Mouse (Mus musculus): ENCODE results near the gene Nr4a1.
A peak's percentile ranks its signal among the peaks of the same experiment; 100 is the strongest.

The Nr4a1 gene

GRCm38 (mm10) chr15:101253886-101254795 lies at the start of gene Nr4a1:
Gene Nr4a1 (plus strand): TSS chr15:101254269.
- DNase-seq (ENCODE audit: low spot score in 2 of 2), result peak; percentile 71 to 87

DNA sequence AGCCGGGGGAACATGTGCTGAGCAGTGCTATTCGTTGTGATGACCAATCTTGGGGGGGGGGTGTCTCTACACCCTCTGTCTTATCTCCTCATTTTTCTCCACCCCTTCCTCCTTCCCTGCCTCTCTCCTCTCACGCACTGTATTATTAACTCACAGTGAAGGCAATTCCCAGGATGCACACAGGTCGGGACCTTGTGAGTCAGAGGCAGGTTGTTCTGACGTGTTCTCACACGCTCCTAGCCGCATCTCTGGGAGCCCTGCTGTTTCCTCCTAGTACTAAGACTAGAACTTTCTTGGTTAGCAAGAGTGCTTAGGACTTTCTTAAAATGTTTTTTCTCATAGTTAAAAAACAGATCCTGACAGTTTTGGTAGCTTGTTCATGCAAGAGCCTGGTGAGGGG lies 49.3 kb upstream of the Nr4a1 start:
- no peak for DNase-seq (ENCODE audit: low spot score in 2 of 2)

GRCm38 (mm10) chr15:101210228-101210627 lies 43.8 kb upstream of the Nr4a1 start:
- DNase-seq (ENCODE audit: low spot score in 2 of 2), result peak; percentile 42 to 67

GRCm38 (mm10) chr15:101210998-101211613 lies 43.0 kb upstream of the Nr4a1 start:
- no peak for DNase-seq (ENCODE audit: low spot score in 2 of 2)

- no peak for DNase-seq (ENCODE audit: low spot score in 2 of 2)
Measured at GRCm38 (mm10) chr15:101212435-101212834, 41.6 kb upstream of the Nr4a1 start.

DNA sequence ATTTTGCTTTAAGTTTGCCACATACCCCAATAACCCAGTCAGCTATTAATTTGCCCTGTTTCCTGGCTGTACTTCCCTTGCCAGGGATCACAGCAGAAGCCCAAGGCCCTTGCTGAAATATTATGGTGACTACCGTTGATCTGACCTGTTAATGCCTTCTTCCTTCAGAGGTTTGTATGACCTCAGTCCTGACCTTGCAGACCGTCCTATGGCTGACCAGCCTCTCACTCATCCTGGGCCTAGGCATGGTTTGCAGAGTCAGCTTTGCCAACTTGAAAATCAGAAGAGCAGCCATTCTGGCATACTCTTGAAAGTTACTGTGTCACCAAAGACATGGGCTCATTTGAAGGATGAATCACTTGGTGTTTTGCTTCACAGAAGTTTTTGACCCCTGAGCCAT lies 38.9 kb upstream of the Nr4a1 start:
- no peak for DNase-seq (ENCODE audit: low spot score in 2 of 2)

- DNase-seq (ENCODE audit: low spot score in 2 of 2), result no peak
Measured at GRCm38 (mm10) chr15:101216036-101216435, 38.0 kb upstream of the Nr4a1 start.

GRCm38 (mm10) chr15:101220905-101221297 lies 33.2 kb upstream of the Nr4a1 start:
- DNase-seq (ENCODE audit: low spot score in 2 of 2), result no peak

- DNase-seq (ENCODE audit: low spot score in 2 of 2), result peak; percentile 41 to 66
Measured at GRCm38 (mm10) chr15:101221298-101222104, 32.6 kb upstream of the Nr4a1 start.

DNA sequence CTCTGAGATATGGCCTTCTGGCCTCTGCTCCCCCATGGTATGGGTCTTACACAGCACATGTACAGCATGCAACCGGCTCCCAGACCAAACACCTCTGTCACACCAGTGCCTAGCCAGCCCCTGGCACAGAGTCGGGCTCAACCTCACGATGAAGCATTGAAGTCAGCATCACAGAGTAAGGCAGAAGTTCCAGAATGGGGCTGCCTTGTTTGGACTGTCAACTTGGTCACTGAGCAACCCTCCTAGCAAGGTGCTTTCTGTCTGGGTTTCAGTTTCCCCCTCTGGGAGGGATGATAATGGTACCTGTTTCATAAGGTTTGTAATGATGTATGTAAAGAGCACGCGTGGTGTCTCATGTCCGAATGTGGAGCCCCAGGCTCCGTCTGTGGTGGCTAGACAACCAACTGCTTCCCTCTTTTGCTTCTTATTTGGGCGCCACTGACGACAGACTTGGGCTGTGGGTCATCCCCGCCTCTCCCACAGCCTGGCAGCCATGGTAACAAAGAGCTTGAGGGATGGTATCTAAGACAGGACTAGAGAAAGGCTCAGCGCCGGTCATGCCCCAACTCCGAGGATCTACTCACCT lies 31.1 kb upstream of the Nr4a1 start:
- peak; percentile 36 to 69 for DNase-seq (ENCODE audit: low spot score in 2 of 2)

DNA sequence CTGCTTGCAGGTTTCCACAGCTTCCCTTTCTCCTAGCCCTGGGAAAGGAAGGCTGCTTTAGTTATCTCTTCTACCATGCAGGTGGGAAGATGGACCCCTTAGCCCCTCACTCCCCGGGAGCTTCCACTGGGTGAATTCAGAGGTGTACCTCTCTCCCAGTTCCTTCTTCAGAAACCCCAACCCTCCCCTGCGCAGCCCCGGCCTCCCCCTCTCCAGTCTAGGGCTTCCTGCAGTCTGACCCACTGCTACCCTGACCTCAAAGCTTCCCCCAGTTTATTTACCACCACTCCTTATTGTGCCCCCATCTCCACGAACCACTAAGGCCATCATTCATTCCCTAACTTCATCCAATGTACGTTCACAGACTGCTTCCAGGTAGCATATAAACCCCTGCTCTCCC lies 30.5 kb upstream of the Nr4a1 start:
- no peak for DNase-seq (ENCODE audit: low spot score in 2 of 2)

DNA sequence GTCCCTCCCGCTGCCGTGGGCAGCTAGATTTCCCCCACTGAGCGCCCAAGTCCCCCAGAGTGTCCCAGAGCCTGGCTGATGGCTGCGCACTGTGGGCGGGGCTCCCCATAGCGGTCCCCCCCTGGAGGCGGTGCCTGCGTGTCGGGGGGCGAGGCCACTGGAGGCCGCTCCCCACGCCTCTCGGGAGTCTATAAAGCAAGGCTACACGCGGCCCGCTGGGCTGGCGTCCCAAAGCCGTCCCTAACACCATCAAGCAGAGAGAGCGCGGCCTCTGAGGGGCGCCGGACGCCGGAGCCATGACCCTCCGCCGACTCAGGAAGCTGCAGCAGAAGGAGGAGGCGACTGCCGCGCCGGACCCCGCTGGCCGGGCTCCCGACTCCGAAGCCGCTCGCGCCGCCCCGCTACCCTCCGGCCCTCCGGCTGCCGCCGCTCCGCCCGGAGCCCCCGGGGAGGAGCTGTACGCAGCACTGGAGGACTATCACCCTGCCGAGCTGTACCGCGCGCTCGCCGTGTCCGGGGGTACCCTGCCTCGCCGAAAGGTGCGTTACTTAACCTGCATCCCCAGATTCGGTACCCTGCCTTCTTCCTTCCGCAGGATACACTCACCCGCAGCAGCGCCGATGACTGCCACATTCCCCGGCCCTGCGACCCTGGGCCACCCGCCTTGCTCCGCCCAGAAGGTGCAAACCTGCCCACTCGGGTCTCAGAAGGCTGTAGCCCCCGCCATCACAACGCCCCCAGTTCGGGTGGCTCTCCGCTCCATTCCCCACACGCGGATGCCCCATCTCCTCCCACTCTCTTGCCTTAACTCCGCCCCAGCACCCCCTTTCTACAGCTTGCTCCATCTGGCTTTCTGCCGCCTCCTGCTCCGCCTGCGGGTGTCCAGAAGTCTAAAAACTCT lies 29.8 kb upstream of the Nr4a1 start, which contains the start of gene Grasp:
Gene Grasp (plus strand): TSS at position 183 of the 901 bp plus-strand sequence.
- peak; percentile 71 to 84 for DNase-seq (ENCODE audit: low spot score in 2 of 2)

- DNase-seq (ENCODE audit: low spot score in 2 of 2), result peak in 1 of 2 experiments; percentile 16
Measured at GRCm38 (mm10) chr15:101224977-101225376, 29.1 kb upstream of the Nr4a1 start.

GRCm38 (mm10) chr15:101227971-101228370 lies 26.1 kb upstream of the Nr4a1 start:
- no peak for DNase-seq (ENCODE audit: low spot score in 2 of 2)

DNA sequence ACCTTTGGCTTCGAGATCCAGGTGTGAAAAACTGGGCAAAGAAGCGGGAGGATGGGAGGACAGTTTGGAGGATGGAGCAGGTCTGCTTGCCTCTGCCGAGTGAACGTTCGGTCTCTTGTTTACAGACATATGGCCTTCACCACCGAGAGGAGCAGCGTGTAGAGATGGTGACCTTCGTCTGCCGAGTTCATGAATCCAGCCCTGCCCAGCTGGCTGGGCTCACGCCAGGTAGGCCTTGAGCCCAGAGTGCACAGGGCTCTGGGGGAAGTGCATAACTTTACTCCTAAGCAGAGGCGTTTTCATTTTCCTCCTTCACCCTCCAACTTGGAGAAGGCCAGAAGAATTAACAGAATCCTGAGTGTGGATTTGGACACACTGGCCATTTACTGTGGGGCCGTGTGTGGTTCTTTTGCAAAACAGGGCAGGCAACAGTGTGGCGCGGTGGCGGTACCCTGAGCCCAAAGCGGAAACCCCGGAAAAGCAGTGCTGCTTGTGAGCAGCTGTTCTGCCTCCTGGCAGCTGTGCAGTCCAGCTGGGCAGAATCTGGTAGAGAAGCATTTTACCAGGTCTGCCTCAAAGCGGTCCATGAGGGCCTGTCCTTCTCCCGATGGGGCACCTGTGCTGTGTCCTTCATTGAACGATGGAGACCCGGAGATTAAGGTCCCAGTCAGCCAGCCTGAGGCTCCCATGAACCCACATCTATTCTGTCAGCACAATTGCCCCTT lies 25.0 kb upstream of the Nr4a1 start:
- DNase-seq (ENCODE audit: low spot score in 2 of 2), result no peak

DNA sequence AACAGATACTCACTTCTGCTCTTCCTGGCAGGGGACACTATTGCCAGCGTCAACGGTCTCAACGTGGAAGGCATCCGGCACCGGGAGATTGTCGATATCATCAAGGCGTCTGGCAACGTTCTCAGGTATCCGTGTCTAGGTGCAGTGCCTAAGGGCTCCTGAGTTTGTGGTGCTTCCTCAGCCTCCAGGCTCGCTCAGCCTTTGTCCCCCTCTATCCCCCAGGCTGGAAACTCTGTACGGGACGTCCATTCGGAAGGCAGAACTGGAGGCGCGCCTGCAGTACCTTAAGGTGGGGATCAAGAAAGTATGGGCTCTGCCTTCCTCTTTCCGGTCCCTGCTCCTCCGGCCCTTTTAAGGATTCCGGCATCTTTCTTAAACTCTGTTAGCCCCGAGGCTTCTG lies 23.6 kb upstream of the Nr4a1 start:
- DNase-seq (ENCODE audit: low spot score in 2 of 2), result no peak

DNA sequence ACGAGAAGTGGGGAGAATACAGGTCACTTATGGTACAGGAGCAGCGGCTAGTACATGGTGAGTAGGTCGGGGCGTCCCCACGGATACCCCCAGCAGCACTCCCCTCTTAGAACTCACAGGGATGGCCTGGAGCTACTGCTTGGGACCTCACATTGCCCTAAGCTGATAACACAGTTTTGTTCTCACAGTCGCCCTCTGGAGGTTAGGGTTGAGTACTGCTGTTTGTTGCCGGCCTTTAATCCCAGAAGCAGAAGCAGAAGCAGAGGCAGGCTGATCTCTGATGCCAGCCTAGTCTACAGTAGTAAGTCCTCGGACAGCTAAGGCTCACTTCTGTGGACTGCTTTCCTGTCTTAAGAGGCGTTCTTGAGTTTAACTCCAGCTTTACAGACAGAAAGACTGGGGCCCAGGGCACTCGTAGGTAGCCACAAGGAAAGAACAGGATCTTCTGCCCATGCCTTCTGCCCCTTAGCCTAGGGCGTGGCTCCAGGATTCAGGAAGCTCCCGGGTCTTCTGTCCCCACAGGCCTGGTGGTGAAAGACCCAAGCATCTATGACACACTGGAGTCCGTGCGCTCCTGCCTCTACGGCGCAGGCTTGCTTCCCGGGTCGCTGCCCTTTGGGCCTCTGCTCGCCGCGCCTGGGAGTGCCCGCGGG lies 22.9 kb upstream of the Nr4a1 start:
- peak; percentile 56 to 72 for DNase-seq (ENCODE audit: low spot score in 2 of 2)

DNA sequence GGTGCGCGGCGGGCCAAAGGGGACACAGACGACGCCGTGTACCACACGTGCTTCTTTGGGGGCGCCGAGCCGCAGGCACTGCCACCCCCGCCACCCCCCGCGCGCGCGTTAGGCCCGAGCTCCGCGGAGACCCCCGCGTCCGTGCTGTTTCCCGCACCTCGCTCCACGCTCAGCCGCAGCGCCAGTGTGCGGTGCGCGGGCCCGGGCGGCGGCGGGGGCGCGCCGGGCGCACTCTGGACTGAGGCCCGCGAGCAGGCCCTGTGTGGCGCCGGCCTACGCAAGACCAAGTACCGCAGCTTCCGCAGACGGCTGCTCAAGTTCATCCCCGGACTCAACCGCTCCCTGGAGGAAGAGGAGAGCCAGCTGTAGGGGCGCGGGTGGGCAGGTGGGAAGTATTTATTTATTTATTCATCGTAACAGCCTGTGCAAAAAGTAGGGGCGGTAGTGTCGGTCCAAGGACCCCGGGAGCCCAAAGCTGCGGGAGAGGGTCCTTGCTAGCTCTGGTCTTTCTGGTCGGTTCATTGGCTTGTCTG lies 22.4 kb upstream of the Nr4a1 start:
- no peak for DNase-seq (ENCODE audit: low spot score in 2 of 2)

- no peak for DNase-seq (ENCODE audit: low spot score in 2 of 2)
Measured at GRCm38 (mm10) chr15:101232607-101233006, 21.5 kb upstream of the Nr4a1 start.

All from natural killer cell, adult 2 months (primary cell).